Mouse (Mus musculus) layer of hippocampus, postnatal 36 days (tissue): Measurements from ENCODE around the gene Krtap4-7. TPM values are rescaled to one million over a fixed set of nuclear protein-coding genes. Genes with fewer than 3 reads are reported as not detected.
"Not testable (repeated sequence)": the region's sequence is repeated elsewhere in the genome, so short reads cannot be mapped to it uniquely, and the experiment has no call there.

Experiments used
- DNase-seq, 2 experiments: peaks; one replicate each; pipeline ENCODE4 v3.0.0; 2022
- total RNA-seq, 2 experiments: library from RNA; stranded (reverse); gene quantifications; 2 replicates each; pipeline ENCODE4 v1.2.3; 2021

Krtap4-7 gene
- total RNA-seq, result not detected

DNA sequence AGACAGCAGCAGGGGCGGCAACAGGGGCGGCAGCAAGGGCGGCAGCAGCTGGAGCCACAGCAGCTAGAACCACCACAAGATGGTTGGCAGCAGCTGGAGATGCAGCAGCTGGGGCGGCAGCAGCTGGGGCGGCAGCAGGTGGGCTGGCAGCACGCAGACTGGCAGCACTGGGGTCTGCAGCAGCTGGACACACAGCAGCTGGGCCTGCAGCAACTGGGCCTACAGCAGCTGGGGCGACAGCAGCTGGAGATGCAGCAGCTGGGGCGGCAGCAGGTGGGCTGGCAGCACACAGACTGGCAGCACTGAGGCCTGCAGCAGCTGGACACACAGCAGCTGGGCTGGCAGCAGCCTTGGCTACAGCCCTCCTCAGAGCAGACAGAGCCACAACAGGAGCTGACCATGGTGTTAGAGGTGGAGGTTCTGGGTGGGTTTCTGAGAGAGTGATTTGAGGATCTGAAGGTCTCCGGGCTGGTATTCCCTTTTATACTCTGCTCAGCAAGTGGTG lies at the start of gene Krtap4-7:
Gene Krtap4-7, minus strand, starts transcription at position 455 of the 505 bp plus-strand sequence.
- not testable (repeated sequence) for DNase-seq

DNA sequence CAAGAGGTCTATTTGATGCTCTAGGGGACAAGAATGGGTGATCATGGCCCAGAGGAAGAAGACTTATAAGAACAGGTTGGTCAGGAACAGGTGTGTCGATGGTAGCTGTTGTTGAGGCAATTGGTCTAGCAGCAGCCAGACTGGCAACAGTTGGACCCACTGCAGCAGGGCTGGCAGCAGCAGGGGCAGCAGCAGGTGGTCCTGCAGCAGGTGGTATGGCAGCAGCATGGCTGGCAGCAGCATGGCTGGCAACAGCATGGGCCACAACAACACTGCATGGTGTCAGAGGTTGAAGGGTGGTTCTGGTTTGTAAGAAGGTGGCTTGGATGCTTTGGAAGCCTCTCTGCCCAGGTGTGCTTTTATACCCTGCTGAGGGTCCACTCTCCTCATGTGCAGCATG lies 46.6 kb upstream of the Krtap4-7 start, which contains the start of gene Gm14190:
Gene Gm14190, minus strand, starts transcription at position 278 of the 400 bp plus-strand sequence.
- DNase-seq, result no peak

DNA sequence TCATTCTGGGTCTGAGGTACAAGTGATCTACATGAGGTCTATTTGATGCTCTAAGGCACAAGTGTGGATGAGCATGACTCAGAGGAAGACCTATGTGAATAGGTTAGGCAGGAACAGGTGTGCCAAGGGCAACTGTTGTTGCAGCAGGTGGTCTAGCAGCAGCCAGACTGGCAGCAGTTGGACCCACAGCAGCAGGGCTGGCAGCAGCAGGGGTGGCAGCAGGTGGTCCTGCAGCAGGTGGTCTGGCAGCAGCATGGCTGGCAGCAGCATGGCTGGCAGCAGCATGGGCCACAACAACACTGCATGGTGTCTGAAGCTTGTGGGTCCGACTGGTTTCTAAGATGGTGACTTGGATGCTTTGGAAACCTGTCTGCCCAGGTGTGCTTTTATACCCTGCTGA lies 41.3 kb upstream of the Krtap4-7 start:
- DNase-seq, result not testable (repeated sequence)

DNA sequence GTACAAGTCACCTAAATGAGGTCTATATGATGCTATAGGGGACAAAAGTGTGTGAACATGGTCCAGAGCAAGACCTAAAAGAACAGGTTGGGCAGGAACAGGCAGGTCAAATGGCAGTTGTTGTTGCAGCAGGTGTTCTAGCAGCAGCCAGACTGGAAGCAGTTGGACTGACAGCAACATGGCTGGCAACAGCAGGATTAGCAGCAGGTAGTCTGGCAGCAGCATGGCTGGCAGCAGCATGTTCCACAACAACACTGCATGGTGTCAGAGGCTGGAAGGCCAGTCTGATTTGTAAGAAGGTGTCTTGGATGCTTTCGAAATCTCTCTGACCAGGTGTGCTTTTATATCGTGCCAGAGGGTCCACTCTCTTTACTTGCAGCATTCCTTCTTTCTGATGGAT lies 39.6 kb upstream of the Krtap4-7 start:
- DNase-seq, result no peak

DNA sequence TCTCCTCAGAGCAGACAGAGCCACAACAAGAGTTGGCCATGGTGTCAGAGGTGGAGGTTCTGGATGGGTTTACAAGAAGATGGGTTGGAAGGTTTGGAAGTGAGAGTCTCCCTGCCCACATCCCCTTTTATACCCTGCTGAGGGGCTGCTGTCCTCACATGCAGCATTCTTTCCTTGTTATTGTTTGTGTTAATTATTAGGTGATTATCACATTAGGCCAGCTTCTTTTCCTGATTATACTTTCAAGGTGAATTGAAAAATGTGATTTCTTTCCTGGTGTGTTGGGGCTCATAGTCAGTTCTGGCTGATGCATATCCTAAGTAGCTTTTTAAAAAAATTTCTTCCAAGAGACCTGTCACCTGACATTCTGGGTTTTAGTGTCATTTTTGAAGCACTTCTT lies 22.0 kb upstream of the Krtap4-7 start, which contains the start of gene Krtap4-6:
Gene Krtap4-6, minus strand, starts transcription at position 101 of the 400 bp plus-strand sequence.
- no peak for DNase-seq

DNA sequence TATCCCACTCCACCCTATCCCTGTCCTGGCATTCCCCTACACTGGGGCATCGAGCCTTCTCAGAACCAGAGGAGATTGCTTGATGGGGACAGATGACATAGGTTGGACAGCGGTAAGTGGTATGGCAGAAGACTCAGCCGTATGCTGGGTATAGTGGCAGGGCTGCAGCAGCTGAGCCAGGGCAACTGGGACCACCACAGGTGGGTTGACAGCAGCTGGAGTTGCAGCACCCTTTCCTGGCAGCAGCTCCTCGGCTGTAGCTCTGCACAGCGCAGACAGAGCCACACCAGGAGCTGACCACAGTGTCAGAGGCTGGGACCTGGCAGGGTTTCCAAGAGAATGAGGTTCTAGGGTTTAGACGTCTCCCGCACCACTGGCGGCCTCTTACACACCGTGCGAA lies 18.9 kb upstream of the Krtap4-7 start:
- DNase-seq, result no peak

DNA sequence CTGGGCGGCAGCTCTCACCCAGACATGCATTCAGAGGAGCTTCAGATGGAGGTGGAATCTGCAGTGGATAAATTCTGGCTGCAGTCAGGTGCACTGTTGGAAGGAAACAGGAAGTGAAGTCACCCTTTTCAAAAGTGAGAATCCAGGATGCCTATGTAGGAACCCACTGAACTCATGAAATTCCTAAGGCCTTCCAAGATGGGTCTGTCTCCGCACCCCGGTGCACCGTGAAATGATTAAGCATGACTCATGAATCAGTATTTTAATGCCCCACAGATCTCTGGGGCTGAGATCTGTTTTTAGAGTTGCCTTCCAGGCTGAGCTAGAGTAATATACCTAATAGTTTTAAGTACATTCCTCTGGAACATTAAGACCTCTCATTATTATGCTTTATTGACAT lies 15.4 kb upstream of the Krtap4-7 start:
- no peak for DNase-seq

DNA sequence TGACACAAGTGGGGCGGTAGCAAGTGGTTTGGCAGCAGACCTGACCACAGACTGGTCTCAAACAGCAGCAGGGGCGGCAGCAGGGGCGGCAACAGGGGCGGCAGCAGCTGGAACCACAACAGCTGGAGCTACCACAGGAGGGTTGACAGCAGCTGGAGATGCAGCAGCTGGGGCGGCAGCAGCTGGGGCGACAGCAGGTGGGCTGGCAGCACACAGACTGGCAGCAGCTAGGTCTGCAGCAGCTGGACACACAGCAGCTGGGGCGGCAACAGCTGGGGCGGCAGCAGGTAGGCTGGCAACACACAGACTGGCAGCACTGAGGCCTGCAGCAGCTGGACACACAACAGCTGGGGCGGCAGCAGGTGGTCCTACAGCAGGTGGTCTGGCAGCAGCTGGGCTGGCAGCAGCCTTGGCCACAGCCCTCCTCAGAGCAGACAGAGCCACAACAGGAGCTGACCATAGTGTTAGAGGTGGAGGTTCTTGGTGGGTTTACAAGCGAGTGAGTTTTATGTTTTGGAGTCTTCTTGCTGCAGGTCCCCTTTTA lies 14.7 kb upstream of the Krtap4-7 start, which contains the start of gene Gm11563:
Gene Gm11563, minus strand, starts transcription at position 494 of the 544 bp plus-strand sequence.
- DNase-seq, result not testable (repeated sequence)

DNA sequence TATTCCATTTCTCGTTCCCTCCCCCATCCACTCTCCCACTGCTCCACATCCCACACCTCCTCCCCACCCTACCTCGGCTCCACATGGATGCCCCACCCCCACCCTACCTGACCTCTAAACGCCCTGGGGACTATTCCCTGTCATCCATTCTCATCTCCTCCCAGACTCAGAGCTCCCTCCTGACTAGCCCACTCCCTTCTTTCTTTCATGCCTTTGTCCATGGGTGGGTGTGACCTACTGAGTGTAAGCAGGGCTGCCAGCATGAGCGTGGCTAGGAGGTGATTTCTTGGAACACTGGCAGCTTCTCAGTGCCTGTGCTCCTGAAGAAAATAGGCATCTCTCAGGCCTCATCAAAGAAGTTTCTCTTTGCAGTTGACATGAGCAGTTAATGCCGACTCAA lies 13.2 kb upstream of the Krtap4-7 start:
- no peak for DNase-seq

DNA sequence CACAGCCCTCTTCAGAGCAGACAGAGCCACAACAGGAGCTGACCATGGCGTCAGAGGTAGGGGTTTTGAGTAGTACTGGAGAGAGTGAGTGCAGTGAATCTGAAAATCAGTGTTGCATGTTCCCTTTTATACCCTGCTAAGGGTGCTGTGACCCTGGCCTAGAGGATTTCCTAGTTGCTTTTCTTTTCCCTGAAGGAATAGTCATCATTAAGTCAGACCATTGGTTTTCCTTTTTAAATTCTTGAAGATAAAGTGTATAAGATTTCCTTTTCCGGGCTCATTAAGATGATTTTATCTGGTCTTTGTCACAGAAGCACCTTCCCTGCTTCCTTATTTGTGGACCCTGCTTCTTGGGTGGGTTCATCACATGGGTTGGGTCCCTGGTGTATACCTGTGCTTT lies 6.2 kb upstream of the Krtap4-7 start, which contains the start of gene Gm11555:
Gene Gm11555, minus strand, starts transcription at position 101 of the 400 bp plus-strand sequence.
- no peak for DNase-seq

DNA sequence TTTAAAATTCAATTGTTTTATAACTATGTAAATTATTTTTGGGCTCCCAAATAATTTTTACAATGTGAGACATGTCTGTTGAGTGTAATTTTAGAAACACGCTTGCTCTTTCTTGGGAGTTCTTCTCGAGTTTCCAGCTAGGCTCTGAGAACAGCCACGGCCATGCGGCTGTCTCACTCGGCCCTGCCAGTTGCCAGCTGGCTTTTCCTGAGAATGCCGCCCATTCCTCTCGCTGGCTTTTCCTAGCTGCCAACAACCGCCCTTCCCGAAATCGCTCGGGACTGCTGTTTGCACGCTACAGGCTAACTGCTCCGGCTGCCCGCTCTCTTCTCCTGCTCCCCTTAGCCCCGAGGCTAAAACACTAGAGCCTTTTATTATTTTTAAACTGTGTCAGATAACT lies 2.6 kb upstream of the Krtap4-7 start:
- no peak for DNase-seq

DNA sequence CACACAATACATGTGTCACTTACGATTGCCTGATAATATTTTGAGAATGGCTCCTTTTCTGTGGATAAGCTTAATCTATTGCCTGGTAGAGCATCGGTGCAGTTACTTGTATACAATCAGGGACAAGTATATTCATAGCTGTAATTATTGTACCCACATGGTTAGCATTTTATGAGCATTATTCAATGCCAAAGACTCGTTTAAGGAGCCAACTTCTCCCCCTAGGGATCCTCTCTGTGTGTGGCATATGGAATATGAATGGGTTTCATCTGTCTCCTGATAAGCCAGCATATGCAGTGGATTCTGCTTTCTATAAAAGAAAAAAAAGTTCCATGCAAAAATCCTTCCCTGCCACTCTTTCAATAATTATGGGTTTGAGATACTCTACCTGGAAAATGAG lies 462 bp upstream of the Krtap4-7 start:
- DNase-seq, result no peak

DNA sequence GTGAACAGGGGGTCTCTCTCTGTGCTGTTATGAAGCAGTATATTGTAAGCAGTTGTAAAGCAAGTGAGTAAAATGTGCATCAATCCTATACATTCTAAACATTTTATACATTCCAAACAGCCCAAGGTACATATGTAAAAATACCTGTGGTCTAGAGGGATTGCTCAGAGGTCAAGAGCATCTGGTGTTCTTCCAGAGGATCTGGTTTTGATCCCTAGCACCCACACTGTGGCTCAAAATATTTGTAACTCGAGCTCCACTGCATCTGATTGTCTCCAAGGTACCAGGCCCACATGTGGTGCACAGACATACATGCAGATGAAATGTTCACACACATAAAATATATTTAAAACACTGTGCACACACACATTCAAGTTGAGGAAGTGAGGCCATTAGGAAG lies 3.0 kb downstream of the Krtap4-7 start:
- DNase-seq, result no peak

DNA sequence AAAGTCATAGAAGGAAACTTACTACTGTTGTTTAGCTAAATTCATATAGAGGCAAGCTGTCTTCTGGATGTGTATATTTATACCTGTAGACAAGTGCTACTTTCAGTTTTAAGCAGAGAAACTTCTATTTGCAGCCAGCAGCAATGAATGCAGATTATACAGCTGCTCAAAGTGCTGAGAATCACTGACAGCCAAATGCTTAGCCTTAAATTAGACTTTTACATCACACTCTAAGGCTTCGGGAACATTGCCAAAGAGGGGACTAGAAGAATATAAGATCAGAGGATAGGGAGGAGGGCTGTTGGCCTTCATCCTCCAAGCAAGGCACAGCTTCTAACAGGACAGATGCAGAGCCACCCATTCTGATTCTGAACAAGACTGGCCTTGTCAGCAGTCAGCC lies 6.8 kb downstream of the Krtap4-7 start:
- no peak for DNase-seq

DNA sequence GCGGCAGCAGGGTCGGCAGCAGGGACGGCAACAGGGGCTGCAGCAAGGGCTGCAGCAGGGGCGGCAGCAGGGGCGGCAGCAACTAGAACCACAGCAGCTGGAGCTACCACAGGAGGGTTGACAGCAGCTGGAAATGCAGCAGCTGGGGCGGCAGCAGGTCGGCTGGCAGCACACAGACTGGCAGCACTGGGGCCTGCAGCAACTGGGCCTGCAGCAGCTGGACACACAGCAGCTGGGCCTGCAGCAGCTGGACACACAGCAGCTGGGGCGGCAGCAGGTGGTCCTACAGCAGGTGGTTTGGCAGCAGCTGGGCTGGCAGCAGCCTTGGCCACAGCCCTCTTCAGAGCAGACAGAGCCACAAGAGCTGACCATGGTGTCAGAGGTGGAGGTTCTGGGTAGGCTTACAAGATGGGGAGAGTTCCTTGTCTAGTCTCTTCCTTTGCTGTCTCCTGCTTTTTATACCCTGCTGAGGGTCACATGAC lies 9.2 kb downstream of the Krtap4-7 start, which contains the start of gene Krtap4-2:
Gene Krtap4-2, minus strand, starts transcription at position 432 of the 482 bp plus-strand sequence.
- DNase-seq, result no peak

DNA sequence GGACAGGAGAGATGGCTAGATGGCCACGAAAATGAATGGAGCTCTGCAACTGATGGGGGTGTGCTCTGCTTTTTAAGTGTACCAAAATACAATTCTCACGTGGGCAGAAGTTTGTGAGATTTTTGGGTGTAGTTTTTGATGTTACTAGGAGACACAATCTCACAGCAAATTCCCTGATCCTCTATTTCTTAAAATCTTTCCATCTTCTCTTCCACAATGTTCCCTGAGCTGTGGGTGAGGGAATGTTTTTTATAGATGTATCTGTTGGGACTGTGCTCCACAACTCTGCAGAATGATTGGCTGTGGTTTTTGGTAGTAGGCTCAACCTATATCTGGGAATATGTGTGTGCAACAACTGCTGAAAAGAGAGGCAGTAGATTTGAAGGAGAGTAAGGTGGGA lies 10.6 kb downstream of the Krtap4-7 start:
- no peak for DNase-seq

DNA sequence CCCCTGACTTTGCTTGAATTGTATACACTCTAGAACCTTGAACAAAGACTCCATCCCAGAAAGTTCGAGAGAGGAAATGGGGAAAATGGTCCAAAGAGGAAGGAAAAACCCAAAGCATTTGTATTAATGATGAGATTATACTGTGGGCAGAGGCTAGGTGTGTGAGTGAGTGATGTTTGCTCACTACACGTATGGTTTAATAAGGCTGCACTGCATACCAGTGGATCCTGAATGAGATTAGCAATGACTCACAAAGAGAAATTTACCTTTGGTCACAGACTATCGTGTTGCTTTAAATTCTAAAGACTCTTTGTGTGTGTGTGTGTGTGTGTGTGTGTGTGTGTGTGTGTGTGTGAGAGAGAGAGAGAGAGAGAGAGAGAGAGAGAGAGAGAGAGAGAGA lies 13.0 kb downstream of the Krtap4-7 start:
- no peak for DNase-seq

DNA sequence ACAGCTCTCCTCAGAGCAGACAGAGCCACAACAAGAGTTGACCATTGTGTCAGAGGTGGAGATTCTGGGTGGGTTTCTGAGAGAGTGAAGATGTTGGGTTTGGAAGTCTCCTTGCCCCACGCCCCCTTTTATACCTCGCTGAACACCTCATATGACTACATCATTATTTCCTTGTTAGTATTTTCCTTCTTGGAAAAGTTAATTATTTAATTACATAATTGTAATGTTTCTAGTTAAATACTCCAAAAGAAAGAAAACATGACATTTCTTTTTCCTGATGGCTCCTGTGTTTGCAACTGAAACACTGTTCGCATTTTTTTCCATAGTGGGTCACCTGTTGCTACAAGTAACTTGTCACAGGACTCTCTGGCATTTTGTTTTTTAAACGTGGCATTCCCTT lies 15.8 kb downstream of the Krtap4-7 start, which contains the start of gene Krtap4-1:
Gene Krtap4-1, minus strand, starts transcription at position 101 of the 400 bp plus-strand sequence.
- no peak for DNase-seq

DNA sequence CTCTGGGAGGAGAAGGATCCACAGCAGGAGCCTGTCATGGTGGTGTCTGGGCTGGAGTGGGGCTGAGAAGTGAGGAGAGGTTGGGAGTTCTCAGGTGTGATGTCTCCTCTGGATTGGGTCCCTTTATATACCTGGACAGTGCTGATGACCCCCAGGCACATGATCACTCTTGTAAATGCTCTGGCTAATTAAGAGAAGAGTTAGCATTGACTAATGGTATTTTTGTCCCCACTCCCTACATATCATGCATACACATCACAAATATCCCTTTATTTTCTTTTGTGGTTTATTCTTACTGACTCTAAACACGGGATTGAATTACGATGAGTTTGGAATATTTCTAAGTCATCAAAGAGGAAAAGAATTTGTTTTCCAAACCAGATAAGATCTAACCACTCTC lies 23.6 kb downstream of the Krtap4-7 start, which contains the start of gene Gm11562:
Gene Gm11562, minus strand, starts transcription at position 101 of the 400 bp plus-strand sequence.
- no peak for DNase-seq

DNA sequence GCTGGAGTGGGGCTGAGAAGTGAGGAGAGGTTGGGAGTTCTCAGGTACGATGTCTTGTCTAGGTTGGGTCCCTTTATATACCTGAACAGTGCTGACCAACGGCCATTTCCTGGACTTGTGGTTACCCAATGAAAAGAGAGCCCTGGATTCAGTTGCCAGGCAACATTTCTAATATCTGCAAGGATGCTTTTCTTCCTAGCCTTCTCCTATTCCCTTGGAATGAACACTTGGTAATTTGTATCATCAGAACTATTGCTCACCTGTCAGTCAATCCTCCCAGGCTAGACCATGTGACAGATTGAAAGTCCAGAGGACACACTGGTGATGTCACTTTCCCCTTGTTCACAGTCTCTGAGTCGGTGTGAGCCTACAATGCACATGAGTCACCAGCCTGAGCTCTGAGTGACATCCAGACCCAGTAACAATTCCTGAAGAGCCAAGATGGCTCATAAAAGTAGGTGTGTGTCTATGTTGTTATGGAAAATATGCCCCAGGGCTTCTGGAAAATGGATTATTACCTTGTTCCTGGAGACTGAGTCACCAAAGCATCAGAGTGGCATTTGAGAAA lies 29.0 kb downstream of the Krtap4-7 start, which contains the start of gene Krtap2-4:
Gene Krtap2-4, minus strand, starts transcription at position 51 of the 568 bp plus-strand sequence.
- DNase-seq, result no peak

DNA sequence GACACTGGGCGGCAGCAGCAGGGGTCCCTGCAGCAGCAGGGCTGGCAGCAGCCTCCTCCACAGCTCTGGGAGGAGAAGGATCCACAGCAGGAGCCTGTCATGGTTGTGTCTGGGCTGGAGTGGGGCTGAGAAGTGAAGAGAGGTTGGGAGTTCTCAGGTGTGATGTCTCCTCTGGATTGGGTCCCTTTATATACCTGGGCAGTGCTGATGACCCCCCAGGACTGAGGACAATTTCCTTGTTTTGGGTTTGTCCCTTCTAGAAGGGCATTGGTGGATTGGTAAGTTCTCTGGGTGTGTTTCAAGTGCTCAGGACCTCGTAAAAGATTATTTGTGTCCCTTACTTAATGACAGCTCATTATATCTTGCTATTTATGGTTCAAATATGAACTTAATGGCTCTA lies 33.8 kb downstream of the Krtap4-7 start, which contains the start of gene Gm11937:
Gene Gm11937, minus strand, starts transcription at position 101 of the 400 bp plus-strand sequence.
- DNase-seq, result not testable (repeated sequence)

DNA sequence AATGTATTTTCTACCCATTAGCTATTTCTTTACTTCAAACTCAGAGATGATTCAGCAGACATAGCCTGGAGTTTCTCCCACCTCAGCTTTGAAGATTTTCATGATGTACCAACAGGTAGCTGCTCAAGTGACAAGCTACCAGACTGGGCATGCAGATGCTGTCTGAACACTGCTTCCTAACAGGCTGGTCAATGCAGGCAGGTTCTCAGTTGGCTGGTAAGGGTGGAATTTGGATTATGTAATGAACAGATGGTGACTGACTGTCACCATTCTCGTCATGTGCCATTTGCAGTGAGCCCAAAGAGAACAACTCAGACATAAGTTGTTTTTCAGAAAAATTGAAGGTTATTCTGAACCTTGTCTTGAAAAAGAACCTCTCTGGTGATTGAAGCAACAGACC lies 34.8 kb downstream of the Krtap4-7 start:
- peak; percentile 32 to 37 for DNase-seq

DNA sequence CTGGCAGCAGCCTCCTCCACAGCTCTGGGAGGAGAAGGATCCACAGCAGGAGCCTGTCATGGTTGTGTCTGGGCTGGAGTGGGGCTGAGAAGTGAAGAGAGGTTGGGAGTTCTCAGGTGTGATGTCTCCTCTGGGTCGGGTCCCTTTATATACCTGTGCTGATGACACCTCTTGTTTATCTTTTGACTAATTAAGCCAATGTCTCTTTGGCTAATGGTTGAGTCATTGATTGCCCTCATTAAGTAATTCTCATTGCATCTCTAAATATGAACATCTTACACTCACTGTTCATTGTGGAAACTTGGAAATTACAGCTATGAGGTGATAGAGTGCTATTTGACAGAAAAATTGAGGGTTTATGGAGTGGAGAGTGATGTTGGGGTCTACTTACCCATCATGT lies 40.7 kb downstream of the Krtap4-7 start, which contains the start of gene Gm11938:
Gene Gm11938, minus strand, starts transcription at position 101 of the 400 bp plus-strand sequence.
- DNase-seq, result not testable (repeated sequence)
